Mouse (Mus musculus) ovary, postnatal 36 days (tissue): ENCODE data around the gene Defb43.

Source experiments
- DNase-seq: peaks from one replicate; pipeline ENCODE4 v3.0.0; 2022; ENCODE audit warnings: low spot score, mixed read lengths

The Defb43 gene

GRCm38 (mm10) chr14:63011471-63011870, at the start of gene Defb43:
Gene Defb43 (plus strand): TSS chr14:63011771.
- no peak for DNase-seq

GRCm38 (mm10) chr14:62963632-62964031, 47.9 kb upstream of the Defb43 start:
- no peak for DNase-seq

GRCm38 (mm10) chr14:62965342-62965741, 46.2 kb upstream of the Defb43 start:
- DNase-seq, result no peak

- DNase-seq, result no peak
Observed at GRCm38 (mm10) chr14:62965811-62966520, 45.6 kb upstream of the Defb43 start.

- peak; percentile 70 for DNase-seq
Observed at GRCm38 (mm10) chr14:62975046-62975445, 36.5 kb upstream of the Defb43 start.

- DNase-seq, result no peak
Observed at GRCm38 (mm10) chr14:62979815-62980214, 31.8 kb upstream of the Defb43 start.

- no peak for DNase-seq
Observed at GRCm38 (mm10) chr14:62984410-62984809, 27.2 kb upstream of the Defb43 start, which contains the start of gene Defb48. Gene Defb48 (minus strand): TSS chr14:62984510.

GRCm38 (mm10) chr14:62991271-62991670, 20.3 kb upstream of the Defb43 start:
- DNase-seq, result no peak

- no peak for DNase-seq
Observed at GRCm38 (mm10) chr14:62991849-62992510, 19.6 kb upstream of the Defb43 start.

GRCm38 (mm10) chr14:62997777-62998176, 13.8 kb upstream of the Defb43 start, which contains the start of gene Defb47:
Gene Defb47 (plus strand): TSS chr14:62998077.
- DNase-seq, result no peak

- DNase-seq, result no peak
Observed at GRCm38 (mm10) chr14:62998977-62999376, 12.6 kb upstream of the Defb43 start.

- no peak for DNase-seq
Observed at GRCm38 (mm10) chr14:63002588-63002987, 9.0 kb upstream of the Defb43 start.

GRCm38 (mm10) chr14:63013082-63013481, 1.5 kb downstream of the Defb43 start:
- no peak for DNase-seq

- no peak for DNase-seq
Observed at GRCm38 (mm10) chr14:63014667-63015066, 3.1 kb downstream of the Defb43 start.

GRCm38 (mm10) chr14:63020524-63021156, 9.1 kb downstream of the Defb43 start:
- DNase-seq, result no peak

- DNase-seq, result no peak
Observed at GRCm38 (mm10) chr14:63046691-63047090, 35.1 kb downstream of the Defb43 start, which contains the start of gene Defb42. Gene Defb42 (plus strand): TSS chr14:63046991.

GRCm38 (mm10) chr14:63049910-63050370, 38.4 kb downstream of the Defb43 start, which contains the start of gene Defb30:
Gene Defb30 (minus strand): TSS chr14:63049960.
- no peak for DNase-seq

- DNase-seq, result peak; percentile 71
Observed at GRCm38 (mm10) chr14:63050769-63051168, 39.2 kb downstream of the Defb43 start.

GRCm38 (mm10) chr14:63054729-63055128, 43.2 kb downstream of the Defb43 start:
- peak; percentile 60 for DNase-seq

- no peak for DNase-seq
Observed at GRCm38 (mm10) chr14:63060361-63060760, 48.8 kb downstream of the Defb43 start.

- DNase-seq, result no peak
Observed at GRCm38 (mm10) chr14:63062184-63062583, 50.6 kb downstream of the Defb43 start.

- no peak for DNase-seq
Observed at GRCm38 (mm10) chr14:63065391-63065790, 53.8 kb downstream of the Defb43 start.
